ENCODE assay signal across 8 mouse cellular contexts in genomic region chr11:103232966-103233365, GRCm38 (mm10). TPM values are rescaled to one million over a fixed set of nuclear protein-coding genes. Genes with fewer than 3 reads are reported as not detected.
A peak's percentile ranks its signal among the peaks of the same experiment; 100 is the strongest.
DNase-seq lines count a peak whose midpoint lies in the region; ATAC-seq lines count a peak whose summit lies in the region.

No protein-coding gene starts in this region.

- H3K4me1 ChIP-seq in lung, embryonic 16.5 days (replicated peaks; ENCODE audit: control insufficient read depth, insufficient read depth, low read length) = no peaks in the 10 kb centered on the region; the same call in 1 of the 2 replicates

- no peak overlapping the region for H3K4me2 ChIP-seq in lung, embryonic 16.5 days (ENCODE audit: low read depth, low read length)

- DNase-seq in 416B (ENCODE audit: low read depth) = peak; percentile 84
- peak; percentile 62 to 77 for DNase-seq in CD8-positive naive resting alpha-beta T cell, adult 2 months (ENCODE audit: low read depth in 2 of 2, low spot score in 2 of 2)
- peak; percentile 38 for DNase-seq in c-Kit-positive CD71-positive TER-119-positive erythroid progenitor cells, embryonic 14.5 days (ENCODE audit: low spot score)
- DNase-seq in gastrocnemius, adult 18-20 months (ENCODE audit: low spot score) = peak; percentile 86
- peak; percentile 91 for DNase-seq in layer of hippocampus, adult 11-12 months (ENCODE audit: low spot score)
- DNase-seq in right cerebral cortex, postnatal 25 days = peak; percentile 72
- peak; percentile 45 for DNase-seq in yolk sac, embryonic 10.5 days (ENCODE audit: low spot score)

- no peak overlapping the region for H3K4me3 ChIP-seq in lung, embryonic 16.5 days (ENCODE audit: low read length)

- no peaks in the 10 kb centered on the region for H3K27me3 ChIP-seq in lung, embryonic 16.5 days (ENCODE audit: control insufficient read depth, insufficient read depth, low read depth, low read length)

- no peak overlapping the region for H3K27ac ChIP-seq in lung, embryonic 16.5 days (ENCODE audit: low read length)

- peak; percentile 51 for ATAC-seq in lung, embryonic 16.5 days (ENCODE audit: low read depth)

- H3K9me3 ChIP-seq in lung, embryonic 16.5 days (ENCODE audit: control insufficient read depth, low read length) = peaks cover 2% of the 10 kb centered on the region; the same call in 1 of the 2 replicates

- no peak overlapping the region for H3K9ac ChIP-seq in lung, embryonic 16.5 days (ENCODE audit: low read length)

- peaks cover 13% of the 10 kb centered on the region for H3K36me3 ChIP-seq in lung, embryonic 16.5 days (ENCODE audit: control insufficient read depth, insufficient read depth, low read length)

- 24% methylated on average over 7 of the region's 7 CpGs for WGBS in lung, embryonic 16.5 days

RNA-seq across cellular contexts. Expression of gene Spata32, which starts 14.7 kb away (rescaled TPM):
- not detected for total RNA-seq in gastrocnemius, adult 18-20 months (2021)
- not detected in 2 replicates for polyA plus RNA-seq in lung, embryonic 16.5 days (2015; fragmentation: Nextera tagmentation; extraction: Ambion mirVana)

RNA-seq across cellular contexts. Expression of gene 1700023F06Rik, which starts 24.6 kb away (rescaled TPM):
- total RNA-seq in gastrocnemius, adult 18-20 months (2021) = not detected
- polyA plus RNA-seq in lung, embryonic 16.5 days (2015; fragmentation: Nextera tagmentation; extraction: Ambion mirVana) = 0.44 TPM in 2 replicates

RNA-seq across cellular contexts. Expression of gene Map3k14, which starts 34.3 kb away (rescaled TPM):
- total RNA-seq in gastrocnemius, adult 18-20 months (2021) = 1 to 10 TPM; 3.2 to 4.0 TPM
- polyA plus RNA-seq in lung, embryonic 16.5 days (2015; fragmentation: Nextera tagmentation; extraction: Ambion mirVana) = 3.7 and 4.5 TPM in 2 replicates

Comparison
In these comparisons a context has a peak if more than half of its experiments do, and no peak if none do; other contexts are left out.
1. DNase-seq: peak in every context shown above with its lines; median percentile 91 in layer of hippocampus, adult 11-12 months; 86 in gastrocnemius, adult 18-20 months; 84 in 416B; 72 in right cerebral cortex, postnatal 25 days; 70 in CD8-positive naive resting alpha-beta T cell, adult 2 months; 45 in yolk sac, embryonic 10.5 days; 38 in c-Kit-positive CD71-positive TER-119-positive erythroid progenitor cells, embryonic 14.5 days.